Mouse (Mus musculus) CH12.LX (cell line): ENCODE measurements at regions not wholly inside any gene's neighbourhood (a gene's known extent, or its start where the extent isn't known, plus 50 kb on each side); places are given as distances from the start of the nearest gene placed in this dataset.

Source experiments
- CHD1 ChIP-seq: IDR thresholded peaks from 2 replicates; pipeline ENCODE4 v1.6.1; 2012; ENCODE audit warnings: low read depth, low read length, improper control_type of control experiment, inconsistent platforms
- CTCF ChIP-seq, 2 experiments: IDR thresholded peaks in 1 of 2; conservative IDR thresholded peaks in 1 of 2; 2 replicates each; pipeline ENCODE4 v1.5.1; 2011 to 2012; ENCODE audit warnings: low read depth in 2 of 2, low read length in 2 of 2, improper control_type of control experiment in 1 of 2, inconsistent platforms in 1 of 2, mild to moderate bottlenecking in 1 of 2, moderate library complexity in 1 of 2
- IRF4 ChIP-seq: IDR thresholded peaks from 2 replicates; pipeline ENCODE4 v1.6.1; 2014; ENCODE audit warnings: low read depth, mild to moderate bottlenecking, inconsistent platforms, low read length, improper control_type of control experiment
- MXI1 ChIP-seq: IDR thresholded peaks from 2 replicates; pipeline ENCODE4 v1.6.1; 2011; ENCODE audit warnings: mild to moderate bottlenecking, low read depth, low read length, improper control_type of control experiment
- POLR2A ChIP-seq: IDR thresholded peaks from 2 replicates; pipeline ENCODE4 v1.6.1; 2011; ENCODE audit warnings: low read depth, mild to moderate bottlenecking, improper control_type of control experiment, low read length
- USF1 ChIP-seq: IDR thresholded peaks from 2 replicates; pipeline ENCODE4 v1.6.1; 2014; ENCODE audit warnings: low read depth, mild to moderate bottlenecking, inconsistent platforms, low read length, improper control_type of control experiment
- ZNF384 ChIP-seq: IDR thresholded peaks from 2 replicates; pipeline ENCODE4 v1.6.1; 2012; ENCODE audit warnings: low read depth, low read length, improper control_type of control experiment, inconsistent platforms

GRCm38 (mm10) chr2:47891366-47891765 is 922.5 kb upstream of the Acvr2a start:
- TF ChIP-seq IRF4 = no peak
- TF ChIP-seq POLR2A = no peak
- TF ChIP-seq CTCF (conservative IDR thresholded peaks at IDR 0.05 in 1 of 2, IDR thresholded peaks at IDR 0.05 in 1 of 2; ENCODE audit: low read depth in 2 of 2, low read length in 2 of 2) = no peak
- TF ChIP-seq USF1 = no peak
- no peak for TF ChIP-seq MXI1
- TF ChIP-seq ZNF384 = no peak
- no peak for TF ChIP-seq CHD1
